Mouse (Mus musculus) neutrophil, adult 65 days (primary cell): ENCODE data around the gene Gm20905. TPM values are rescaled to one million over a fixed set of nuclear protein-coding genes. Genes with fewer than 3 reads are reported as not detected.

Experiments
- total RNA-seq: library from RNA; stranded (reverse); gene quantifications from 2 replicates; pipeline ENCODE4 v1.2.4, GENCODE M21; 2023

The Gm20905 gene
- total RNA-seq: not detected in 2 replicates

DNA sequence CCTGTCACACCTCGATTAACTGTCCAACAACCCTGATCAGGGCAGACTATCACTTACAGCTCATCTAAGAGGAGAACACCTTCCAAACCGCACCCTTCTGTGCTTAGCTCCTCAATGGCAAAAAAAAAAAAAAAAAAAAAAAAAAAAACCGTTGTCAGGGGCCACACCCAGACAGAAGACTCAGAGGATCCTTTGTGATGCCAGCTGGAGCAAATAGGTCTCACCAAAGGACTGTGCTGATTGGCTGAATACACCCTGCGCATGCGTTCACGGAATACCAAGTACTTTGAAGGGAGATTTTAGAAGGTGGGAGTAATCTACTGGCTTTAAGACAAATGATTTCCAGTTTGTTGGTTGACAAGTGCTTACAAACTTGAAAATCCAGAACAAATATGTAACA lies at the start of gene Gm20905:
Gene Gm20905, minus strand, starts transcription at position 101 of the 400 bp plus-strand sequence.

